Mouse (Mus musculus) embryonic facial prominence, embryonic 13.5 days (tissue): ENCODE results near the gene Sel1l. TPM values are rescaled to one million over a fixed set of nuclear protein-coding genes. Genes with fewer than 3 reads are reported as not detected.

Source experiments
- ATAC-seq: fragments of 200-750 bp; cut with Nextera tagmentation; 2 replicates; pipeline ENCODE4 v1.8.0; 2017; ENCODE audit warnings: low read depth; ENCODE audit not compliant: insufficient number of reproducible peaks, insufficient read depth, low FRiP score, low TSS enrichment
- H3K27ac ChIP-seq: fragments of 300-500 bp; sonication (generic); 2 replicates; pipeline ENCODE4 v1.5.1; 2015; ENCODE audit warnings: moderate library complexity, mild to moderate bottlenecking, inconsistent platforms
- H3K27me3 ChIP-seq: fragments of 300-500 bp; sonication (generic); 2 replicates; pipeline ENCODE4 v1.6.1; 2015; ENCODE audit warnings: mild to moderate bottlenecking, inconsistent platforms
- H3K36me3 ChIP-seq: fragments of 300-500 bp; sonication (generic); 2 replicates; pipeline ENCODE4 v1.6.1; 2015; ENCODE audit warnings: mild to moderate bottlenecking, inconsistent platforms
- H3K4me1 ChIP-seq: fragments of 300-500 bp; sonication (generic); 2 replicates; pipeline ENCODE4 v1.6.1; 2015; ENCODE audit warnings: inconsistent platforms
- H3K4me2 ChIP-seq: fragments of 300-500 bp; sonication (generic); 2 replicates; pipeline ENCODE4 v1.6.1; 2015; ENCODE audit warnings: moderate library complexity, mild to moderate bottlenecking, inconsistent platforms
- H3K4me3 ChIP-seq: fragments of 300-500 bp; sonication (generic); 2 replicates; pipeline ENCODE4 v1.5.1; 2015; ENCODE audit warnings: mild to moderate bottlenecking, inconsistent platforms
- H3K9ac ChIP-seq: fragments of 300-500 bp; sonication (generic); 2 replicates; pipeline ENCODE4 v1.6.1; 2015; ENCODE audit warnings: mild to moderate bottlenecking, inconsistent platforms
- H3K9me3 ChIP-seq: fragments of 300-500 bp; sonication (generic); 2 replicates; pipeline ENCODE4 v1.6.1; 2016; ENCODE audit warnings: inconsistent platforms
- WGBS: fragments of 180-500 bp; shearing (Covaris S2); methylation state at CpG from one replicate; pipeline ENCODE4 v1.1.7; 2015; ENCODE audit warnings: mixed read lengths; 5-methylcytosine and 5-hydroxymethylcytosine counted together
- polyA plus RNA-seq: library from polyadenylated mRNA; unstranded; fragments of >200 nt; fragmentation: Nextera tagmentation; extraction: Ambion mirVana; gene quantifications from 2 replicates; pipeline ENCODE4 v1.2.1, GENCODE M21; 2015

Sel1l gene
- polyA plus RNA-seq, 1 experiment from 2014 or later, result 89.7 TPM

DNA sequence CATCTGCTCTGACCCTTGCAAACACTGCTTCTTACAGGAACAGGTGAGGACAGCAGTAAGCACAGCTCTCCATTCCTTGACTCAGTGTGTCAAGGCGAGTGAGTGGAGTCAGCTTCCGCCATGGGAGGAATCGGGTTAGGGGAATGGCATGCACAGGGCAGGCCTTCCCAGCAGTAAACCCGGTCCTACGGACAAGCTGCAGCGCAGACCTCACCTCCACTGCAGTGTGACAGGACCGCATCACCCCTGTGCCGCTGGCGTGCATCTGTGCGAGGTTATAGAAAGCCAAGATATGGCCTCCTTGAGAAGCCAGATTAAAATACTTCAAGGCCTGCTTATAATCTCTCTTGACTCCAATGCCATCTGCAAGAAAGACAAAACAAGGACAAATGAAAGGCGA, 33.4 kb downstream of the Sel1l start:
- Histone ChIP-seq H3K9me3 (no peaks in the 10 kb centered on the region), H3K4me2 (no peak overlapping the region), H3K36me3 (peaks cover 90% of the 10 kb centered on the region), H3K27me3 (no peaks in the 10 kb centered on the region), H3K4me3 (no peak overlapping the region), H3K9ac (no peak overlapping the region), H3K4me1 (no peaks in the 10 kb centered on the region), H3K27ac (no peak overlapping the region)
- 93% methylated on average over 11 of the region's 11 CpGs for whole genome bisulfite sequencing
- no peak for ATAC-seq

DNA sequence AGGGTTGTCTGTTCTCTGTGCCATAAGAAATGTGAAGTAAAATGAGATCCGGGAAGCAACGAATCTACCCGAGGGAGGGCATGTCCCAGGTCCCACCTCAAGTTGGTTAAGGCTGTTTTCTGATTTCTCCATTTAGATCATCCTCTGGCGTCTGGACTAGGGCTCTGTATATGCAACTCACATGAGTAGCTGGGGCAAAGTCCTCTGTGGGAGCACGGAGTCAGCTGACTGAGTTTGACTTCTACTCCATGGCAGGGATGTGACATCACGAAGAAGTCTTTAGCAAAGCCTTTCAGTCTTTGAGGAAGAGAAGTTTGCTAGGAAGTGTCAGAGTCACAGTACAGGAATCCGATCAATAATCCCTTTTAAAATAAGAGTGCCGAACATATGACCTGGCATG, 40.0 kb downstream of the Sel1l start:
- Histone ChIP-seq H3K9ac (no peak overlapping the region), H3K36me3 (peaks cover 60% of the 10 kb centered on the region), H3K4me2 (no peak overlapping the region), H3K27ac (no peak overlapping the region), H3K4me3 (no peak overlapping the region), H3K4me1 (no peaks in the 10 kb centered on the region), H3K9me3 (no peaks in the 10 kb centered on the region), H3K27me3 (no peaks in the 10 kb centered on the region)
- ATAC-seq, result no peak
- WGBS, result 94% methylated on average over 8 of the region's 8 CpGs

DNA sequence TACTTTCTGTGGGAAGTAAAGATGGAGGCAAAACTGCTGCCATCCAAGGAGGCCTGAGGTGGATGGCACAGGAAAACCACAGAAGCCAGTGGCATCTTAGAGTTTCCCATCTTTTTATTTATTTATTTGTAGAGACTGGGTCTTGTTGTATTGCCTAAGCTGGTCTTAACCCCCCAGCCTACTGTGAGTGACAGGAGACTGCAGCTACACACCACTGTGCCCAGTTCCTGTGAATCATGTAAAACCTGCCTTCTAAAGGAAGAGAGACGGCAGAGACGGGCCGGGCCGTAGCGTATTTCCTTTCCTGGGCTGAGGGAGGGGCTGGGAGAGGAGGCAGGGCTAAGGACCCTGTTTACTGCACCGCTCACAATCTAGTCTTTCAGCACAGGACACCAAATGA, 41.2 kb downstream of the Sel1l start:
- no peak for ATAC-seq
- 78% methylated on average over 6 of the region's 6 CpGs for WGBS
- H3K27ac ChIP-seq, result no peak overlapping the region
- no peaks in the 10 kb centered on the region for H3K4me1 ChIP-seq
- H3K9me3 ChIP-seq, result no peaks in the 10 kb centered on the region
- H3K36me3 ChIP-seq, result peaks cover 48% of the 10 kb centered on the region
- no peaks in the 10 kb centered on the region for H3K27me3 ChIP-seq
- H3K9ac ChIP-seq, result no peak overlapping the region
- no peak overlapping the region for H3K4me2 ChIP-seq
- H3K4me3 ChIP-seq, result no peak overlapping the region

DNA sequence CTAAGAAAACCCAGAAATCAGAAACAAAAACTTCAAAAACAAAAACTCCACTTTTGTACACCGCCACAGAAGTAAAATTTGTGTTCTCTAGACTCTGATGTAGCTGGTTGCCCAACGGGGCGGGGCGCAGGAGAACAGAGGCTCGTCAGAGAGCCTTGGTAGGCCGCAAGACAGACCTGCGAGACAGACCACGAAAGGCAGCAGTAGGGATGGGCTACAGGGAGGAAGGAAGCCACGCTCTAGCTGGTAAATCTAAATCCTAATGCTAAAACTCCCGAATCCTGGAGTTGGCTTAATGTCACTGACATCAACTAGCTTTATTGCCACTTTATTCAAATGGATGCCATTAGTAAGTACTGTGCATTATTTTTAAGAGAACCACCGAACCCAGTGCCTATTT, 41.9 kb downstream of the Sel1l start:
- no peak for ATAC-seq
- no peaks in the 10 kb centered on the region for H3K9me3 ChIP-seq
- 93% methylated on average over 11 of the region's 11 CpGs for whole genome bisulfite sequencing
- H3K9ac ChIP-seq, result no peak overlapping the region
- no peaks in the 10 kb centered on the region for H3K4me1 ChIP-seq
- no peak overlapping the region for H3K4me3 ChIP-seq
- H3K36me3 ChIP-seq, result peaks cover 42% of the 10 kb centered on the region
- no peak overlapping the region for H3K4me2 ChIP-seq
- no peaks in the 10 kb centered on the region for H3K27me3 ChIP-seq
- H3K27ac ChIP-seq, result no peak overlapping the region

DNA sequence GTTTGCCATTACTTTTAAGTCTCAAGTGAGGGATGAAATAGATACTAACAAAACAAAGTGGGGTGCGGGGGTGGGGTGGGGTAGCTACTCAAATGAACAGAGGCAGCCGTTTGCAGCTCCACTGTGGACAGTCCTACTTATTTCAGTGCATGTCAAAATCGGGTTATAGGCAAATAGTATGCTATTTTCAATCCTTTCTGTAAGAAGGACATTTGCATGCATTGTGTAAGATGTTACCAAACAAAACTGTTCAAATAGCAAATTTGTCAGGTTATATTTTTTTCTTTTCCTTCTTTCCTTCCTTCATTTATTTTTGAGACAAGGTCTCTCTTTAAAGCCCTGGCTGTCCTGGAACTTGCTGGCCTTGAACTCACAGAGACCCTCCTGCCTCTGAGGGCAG, 44.7 kb downstream of the Sel1l start:
- no peak for ATAC-seq

DNA sequence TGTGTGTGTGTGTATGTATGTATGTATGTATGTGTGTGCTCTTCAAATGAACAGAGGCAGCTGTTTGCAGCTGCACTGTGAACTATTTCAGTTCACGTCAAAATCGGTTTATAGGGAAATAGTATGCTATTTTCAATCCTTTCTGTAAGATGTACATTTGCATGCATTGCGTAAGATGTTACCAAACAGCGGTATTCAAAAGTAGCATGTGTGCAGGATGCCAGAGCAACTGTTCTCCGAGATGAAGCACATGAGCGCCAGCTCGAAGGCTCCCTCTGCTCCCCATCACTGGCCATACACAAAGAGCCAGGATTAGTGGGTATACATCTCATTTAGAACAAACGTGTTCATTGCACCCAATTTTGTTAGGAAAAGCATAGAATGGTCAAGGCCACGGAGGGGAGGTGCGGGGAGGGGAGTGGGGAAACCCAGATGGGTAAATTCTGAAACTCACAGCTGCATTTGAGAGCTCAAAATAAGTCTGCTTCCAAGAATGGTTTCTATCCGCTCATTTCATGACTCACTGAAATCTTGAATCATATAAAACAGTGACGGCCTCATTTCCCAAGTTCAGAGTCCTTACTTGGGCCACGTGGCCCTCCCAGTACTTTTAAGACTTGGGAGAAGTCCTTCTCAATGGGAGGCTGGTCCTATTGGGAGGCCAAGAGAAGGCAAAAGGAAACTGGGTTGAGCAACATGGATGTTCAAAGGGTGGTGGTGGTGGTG, 45.6 kb downstream of the Sel1l start:
- Histone ChIP-seq H3K4me2 (no peak overlapping the region), H3K9me3 (no peaks in the 10 kb centered on the region), H3K36me3 (peaks cover 6% of the 10 kb centered on the region; the same call in 1 of the 2 replicates), H3K27ac (no peak overlapping the region), H3K9ac (no peak overlapping the region), H3K4me1 (no peaks in the 10 kb centered on the region), H3K27me3 (no peaks in the 10 kb centered on the region), H3K4me3 (no peak overlapping the region)
- no peak for ATAC-seq
- WGBS, result 86% methylated on average over 13 of the region's 13 CpGs

More for the DNA sequence above, 44.7 kb downstream of the Sel1l start:
- Histone ChIP-seq H3K36me3 (peaks cover 15% of the 10 kb centered on the region), H3K4me3 (no peak overlapping the region), H3K9me3 (no peaks in the 10 kb centered on the region), H3K27ac (no peak overlapping the region), H3K4me2 (no peak overlapping the region), H3K9ac (no peak overlapping the region), H3K27me3 (no peaks in the 10 kb centered on the region), H3K4me1 (no peaks in the 10 kb centered on the region)
- 71% methylated on average over 3 of the region's 3 CpGs for WGBS

DNA sequence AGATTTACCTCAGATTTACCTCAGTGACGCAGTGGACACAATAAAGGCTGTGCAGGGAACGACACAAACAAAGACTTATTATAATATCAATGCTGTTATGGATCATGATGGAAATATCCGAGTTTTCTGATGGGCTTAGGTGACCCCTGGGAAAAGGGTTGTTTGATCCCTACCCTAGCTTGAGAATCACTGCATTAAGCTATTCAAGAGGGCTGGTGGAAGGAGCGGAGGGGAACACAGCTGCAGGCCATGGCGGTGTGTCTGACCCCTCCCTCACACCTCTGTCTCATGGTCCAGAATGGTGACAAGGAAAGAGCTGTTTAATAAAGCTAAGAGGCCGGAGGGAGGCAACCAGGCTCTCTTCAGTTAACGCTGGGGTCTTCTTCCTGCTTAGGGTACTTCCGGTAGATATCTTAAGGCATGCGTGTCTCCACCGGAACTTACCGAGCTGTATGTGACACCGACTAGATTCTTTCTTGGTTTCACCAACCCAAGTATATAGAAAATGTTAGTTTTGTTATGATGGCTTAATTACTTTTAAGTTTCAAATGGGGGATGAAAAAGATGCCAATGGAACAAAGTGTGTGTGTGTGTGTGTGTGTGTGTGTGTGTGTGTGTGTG, 46.3 kb downstream of the Sel1l start:
- H3K27me3 ChIP-seq, result no peaks in the 10 kb centered on the region
- H3K36me3 ChIP-seq, result 0 out of 2 replicates have a peak, but pooled peaks cover 1% of the 10 kb centered on the region
- H3K9ac ChIP-seq, result no peak overlapping the region
- no peak overlapping the region for H3K4me3 ChIP-seq
- WGBS, result 89% methylated on average over 12 of the region's 12 CpGs
- H3K27ac ChIP-seq, result no peak overlapping the region
- no peak overlapping the region for H3K4me2 ChIP-seq
- no peaks in the 10 kb centered on the region for H3K9me3 ChIP-seq
- no peaks in the 10 kb centered on the region for H3K4me1 ChIP-seq
- ATAC-seq, result no peak

DNA sequence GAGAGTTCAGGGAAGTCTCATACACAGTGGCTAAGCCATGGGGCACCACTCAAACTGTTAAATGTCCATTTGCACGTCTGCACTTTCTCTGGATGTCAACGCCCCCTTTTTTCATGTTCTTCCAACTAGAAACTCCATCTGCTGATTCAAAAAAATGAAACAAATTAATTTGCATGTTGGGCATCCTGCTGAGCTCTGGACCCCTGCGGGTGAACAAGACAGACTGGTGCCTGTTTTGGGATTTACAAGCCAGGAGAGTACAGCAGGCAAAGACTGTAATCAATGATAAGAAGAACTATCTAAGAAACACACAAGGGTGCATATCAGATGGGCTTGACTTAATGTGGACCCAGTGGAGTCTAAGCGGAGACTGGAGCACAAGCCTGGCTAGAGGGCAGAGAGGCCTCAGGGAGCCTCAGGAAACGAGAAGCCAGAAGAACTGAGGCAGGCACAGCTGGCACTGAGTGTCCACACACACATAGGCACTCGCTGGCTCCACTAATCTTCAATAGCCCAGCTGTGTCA, 48.0 kb downstream of the Sel1l start:
- no peak for ATAC-seq
- no peak overlapping the region for H3K4me2 ChIP-seq
- H3K36me3 ChIP-seq, result no peaks in the 10 kb centered on the region
- no peaks in the 10 kb centered on the region for H3K4me1 ChIP-seq
- H3K9me3 ChIP-seq, result no peaks in the 10 kb centered on the region
- no peak overlapping the region for H3K4me3 ChIP-seq
- no peak overlapping the region for H3K9ac ChIP-seq
- H3K27ac ChIP-seq, result no peak overlapping the region
- WGBS, result 74% methylated on average over 6 of the region's 6 CpGs
- H3K27me3 ChIP-seq, result no peaks in the 10 kb centered on the region

DNA sequence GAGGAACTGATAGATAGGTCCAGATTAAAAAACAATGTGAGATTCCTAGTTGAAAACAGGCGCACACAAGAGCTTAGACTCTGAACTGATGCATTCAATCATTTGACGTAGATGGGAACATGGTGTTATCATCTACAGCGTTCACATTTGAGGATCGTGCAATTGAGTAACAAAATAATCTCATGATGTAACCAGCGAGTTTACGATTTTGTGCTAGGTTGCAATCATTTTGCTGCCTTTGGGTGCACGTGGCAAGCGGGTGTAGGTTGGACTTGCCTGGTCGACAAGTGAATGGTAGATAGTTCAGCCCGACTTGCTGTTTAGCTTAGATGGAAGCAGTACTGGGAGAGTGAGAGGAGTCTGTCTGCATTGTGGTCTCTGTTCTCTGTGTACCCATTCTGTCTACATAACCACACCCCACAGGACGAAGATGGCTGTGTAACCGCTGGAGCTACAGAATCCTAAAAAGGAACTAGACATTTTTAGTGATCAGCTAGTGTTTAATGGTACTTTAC, 49.1 kb downstream of the Sel1l start:
- H3K27me3 ChIP-seq, result no peaks in the 10 kb centered on the region
- no peak for ATAC-seq
- H3K9ac ChIP-seq, result no peak overlapping the region
- H3K9me3 ChIP-seq, result no peaks in the 10 kb centered on the region
- H3K4me1 ChIP-seq, result no peaks in the 10 kb centered on the region
- no peak overlapping the region for H3K4me3 ChIP-seq
- H3K36me3 ChIP-seq, result no peaks in the 10 kb centered on the region
- no peak overlapping the region for H3K27ac ChIP-seq
- H3K4me2 ChIP-seq, result no peak overlapping the region
- 77% methylated on average over 12 of the region's 12 CpGs for WGBS

DNA sequence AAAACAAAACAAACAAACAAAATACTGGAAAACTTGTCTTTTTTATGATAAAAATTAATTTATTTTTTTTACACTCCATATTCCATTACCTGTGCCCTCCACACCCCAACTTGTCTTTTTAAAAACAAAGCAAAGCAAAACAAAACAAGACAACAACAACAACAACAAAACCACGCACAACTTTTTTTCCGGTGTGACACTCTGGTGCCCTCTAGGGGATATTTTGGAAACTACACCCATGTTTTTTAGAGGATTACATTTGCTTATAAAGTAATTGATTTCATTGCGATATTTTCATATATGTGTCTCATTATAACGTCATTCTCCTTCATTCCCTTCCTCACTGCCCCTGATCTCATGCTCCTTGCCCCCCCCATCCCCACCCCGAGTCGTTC, 49.6 kb downstream of the Sel1l start:
- Histone ChIP-seq H3K4me2 (no peak overlapping the region), H3K4me3 (no peak overlapping the region), H3K4me1 (no peaks in the 10 kb centered on the region), H3K27me3 (no peaks in the 10 kb centered on the region), H3K9ac (no peak overlapping the region), H3K27ac (no peak overlapping the region), H3K36me3 (no peaks in the 10 kb centered on the region), H3K9me3 (no peaks in the 10 kb centered on the region)
- ATAC-seq, result no peak
- WGBS, result 25% methylated on average over 6 of the region's 6 CpGs

DNA sequence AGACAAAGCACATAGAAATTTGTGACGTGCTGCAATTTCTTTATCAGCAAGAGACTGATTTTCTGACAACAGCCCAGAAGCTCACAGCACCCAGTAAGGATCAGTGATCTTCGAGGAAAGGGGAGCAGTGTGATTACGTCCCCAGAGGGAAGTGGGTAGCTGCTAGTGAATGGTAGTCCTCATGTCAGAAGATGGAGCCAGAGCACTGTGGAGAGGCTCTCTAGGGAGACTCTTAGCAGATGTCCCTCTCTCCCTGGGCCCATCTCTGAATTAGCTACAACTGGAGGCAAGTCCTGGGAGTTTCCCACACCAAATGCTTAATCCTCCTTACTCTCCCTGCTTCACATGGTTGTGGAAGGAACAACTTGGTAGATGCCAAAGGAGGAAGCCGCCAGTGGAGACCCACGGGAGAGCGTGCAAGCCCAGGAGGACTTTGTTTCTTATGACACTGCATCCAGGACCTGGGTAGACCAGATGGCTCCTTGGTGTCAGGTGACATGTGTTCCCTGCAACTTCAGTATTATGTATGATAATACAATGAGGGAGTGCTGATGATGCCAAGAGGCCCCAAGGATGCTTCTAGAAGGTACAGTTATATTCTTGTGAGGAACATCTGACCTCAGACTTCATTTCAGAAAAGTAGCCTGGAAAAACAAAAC, 50.1 kb downstream of the Sel1l start:
- H3K4me3 ChIP-seq, result no peak overlapping the region
- no peak overlapping the region for H3K9ac ChIP-seq
- WGBS, result 78% methylated on average over 6 of the region's 6 CpGs
- H3K27ac ChIP-seq, result no peak overlapping the region
- no peak for ATAC-seq
- H3K9me3 ChIP-seq, result no peaks in the 10 kb centered on the region
- no peak overlapping the region for H3K4me2 ChIP-seq
- H3K27me3 ChIP-seq, result no peaks in the 10 kb centered on the region
- H3K4me1 ChIP-seq, result no peaks in the 10 kb centered on the region
- no peaks in the 10 kb centered on the region for H3K36me3 ChIP-seq
